Mouse (Mus musculus) stomach, embryonic 14.5 days (tissue): ENCODE measurements around the gene Rab5a. TPM values are rescaled to one million over a fixed set of nuclear protein-coding genes. Genes with fewer than 3 reads are reported as not detected.

ENCODE experiments used
- ATAC-seq: fragments of 200-750 bp; cut with Nextera tagmentation; 2 replicates; pipeline ENCODE4 v1.8.0; 2017; ENCODE audit warnings: low read depth, moderate TSS enrichment; ENCODE audit not compliant: insufficient number of reproducible peaks, insufficient read depth, low FRiP score
- H3K27ac ChIP-seq: fragments of 300-500 bp; sonication (generic); 2 replicates; pipeline ENCODE4 v1.5.1; 2014; ENCODE audit warnings: mild to moderate bottlenecking, low read length, moderate library complexity, mixed read lengths
- H3K27me3 ChIP-seq: fragments of 300-500 bp; sonication (generic); 2 replicates; pipeline ENCODE4 v1.6.1; 2014; ENCODE audit warnings: low read length, control low read depth, mixed read lengths; ENCODE audit not compliant: control insufficient read depth, insufficient read depth
- H3K36me3 ChIP-seq: fragments of 300-500 bp; sonication (generic); 2 replicates; pipeline ENCODE4 v1.6.1; 2014; ENCODE audit warnings: mild to moderate bottlenecking, control low read depth, low read length, moderate library complexity, mixed read lengths; ENCODE audit not compliant: control insufficient read depth, insufficient read depth
- H3K4me1 ChIP-seq: fragments of 300-500 bp; sonication (generic); 2 replicates; pipeline ENCODE4 v1.6.1; 2014; ENCODE audit warnings: low read length, control low read depth, mixed read lengths; ENCODE audit not compliant: control insufficient read depth, insufficient read depth
- H3K4me2 ChIP-seq: fragments of 300-500 bp; sonication (generic); replicated peaks from 2 replicates; pipeline ENCODE4 v1.6.1; 2014; ENCODE audit warnings: low read depth, low read length, control low read depth
- H3K4me3 ChIP-seq: fragments of 300-500 bp; sonication (generic); 2 replicates; pipeline ENCODE4 v1.5.1; 2014; ENCODE audit warnings: low read depth, low read length, control low read depth
- H3K9ac ChIP-seq: fragments of 300-500 bp; sonication (generic); replicated peaks from 2 replicates; pipeline ENCODE4 v1.6.1; 2014; ENCODE audit warnings: low read depth, mild to moderate bottlenecking, control low read depth, low read length, moderate library complexity, mixed read lengths
- H3K9me3 ChIP-seq: fragments of 300-500 bp; sonication (generic); 2 replicates; pipeline ENCODE4 v1.6.1; 2016; ENCODE audit warnings: low read depth, low read length, control low read depth; ENCODE audit not compliant: control insufficient read depth
- WGBS: fragments of 180-500 bp; shearing (Covaris S2); extraction: QIAGEN DNeasy Blood & Tissue Kit; methylation state at CpG from one replicate; pipeline ENCODE4 v1.1.7; 2014; 5-methylcytosine and 5-hydroxymethylcytosine counted together
- polyA plus RNA-seq: library from polyadenylated mRNA; unstranded; fragments of >200 nt; fragmentation: Nextera tagmentation; extraction: Ambion mirVana; gene quantifications from 2 replicates; pipeline ENCODE4 v1.2.1, GENCODE M21; 2014

The Rab5a gene
- polyA plus RNA-seq, 1 experiment from 2014 or later, result 74.1 TPM

GRCm38 (mm10) chr17:53479604-53480041 is 589 bp downstream of the Rab5a start:
- under 1% methylated on average over 33 of the region's 33 CpGs for WGBS
- H3K4me2 ChIP-seq, result peak overlapping the region; percentile 78
- H3K36me3 ChIP-seq, result 0 out of 2 replicates have a peak, but pooled peaks cover 6% of the 10 kb centered on the region

DNA sequence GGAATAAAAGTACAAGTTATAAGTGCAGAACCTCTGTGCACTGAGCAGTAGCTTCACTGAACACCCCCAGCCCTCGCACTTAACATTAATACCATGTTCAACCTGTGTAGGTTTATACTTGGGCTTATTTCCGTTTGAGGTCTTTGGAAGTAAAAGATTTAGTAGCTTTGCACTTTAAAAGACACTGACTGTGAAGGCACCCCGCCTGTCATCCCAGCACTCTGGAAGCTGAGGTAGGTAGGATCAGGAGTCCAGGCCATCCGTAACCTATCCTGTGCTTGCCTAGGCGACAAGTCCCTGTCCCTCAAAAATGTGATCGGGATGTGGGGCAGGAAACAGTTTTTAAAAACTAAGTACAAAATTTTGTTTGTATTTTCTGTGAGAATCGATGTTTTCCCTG is 1.4 kb downstream of the Rab5a start:
- Histone ChIP-seq H3K4me1 (peaks cover 10% of the 10 kb centered on the region; the same call in 1 of the 2 replicates), H3K4me3 (peak overlapping the region; percentile 95), H3K27ac (no peak overlapping the region), H3K4me2 (peak overlapping the region; percentile 78), H3K27me3 (no peaks in the 10 kb centered on the region), H3K9ac (peak overlapping the region; percentile 92), H3K36me3 (peaks cover 9% of the 10 kb centered on the region; the same call in 1 of the 2 replicates), H3K9me3 (no peaks in the 10 kb centered on the region)
- ATAC-seq, result no peak
- WGBS, result 43% methylated on average over 7 of the region's 7 CpGs

More at GRCm38 (mm10) chr17:53479604-53480041, 589 bp downstream of the Rab5a start:
- Histone ChIP-seq H3K4me3 (peak overlapping the region; percentile 95), H3K9me3 (no peaks in the 10 kb centered on the region), H3K27me3 (no peaks in the 10 kb centered on the region), H3K4me1 (peaks cover 10% of the 10 kb centered on the region; the same call in 1 of the 2 replicates), H3K9ac (peak overlapping the region; percentile 92), H3K27ac (peak overlapping the region; percentile 99)
- peak; percentile 35 for ATAC-seq

DNA sequence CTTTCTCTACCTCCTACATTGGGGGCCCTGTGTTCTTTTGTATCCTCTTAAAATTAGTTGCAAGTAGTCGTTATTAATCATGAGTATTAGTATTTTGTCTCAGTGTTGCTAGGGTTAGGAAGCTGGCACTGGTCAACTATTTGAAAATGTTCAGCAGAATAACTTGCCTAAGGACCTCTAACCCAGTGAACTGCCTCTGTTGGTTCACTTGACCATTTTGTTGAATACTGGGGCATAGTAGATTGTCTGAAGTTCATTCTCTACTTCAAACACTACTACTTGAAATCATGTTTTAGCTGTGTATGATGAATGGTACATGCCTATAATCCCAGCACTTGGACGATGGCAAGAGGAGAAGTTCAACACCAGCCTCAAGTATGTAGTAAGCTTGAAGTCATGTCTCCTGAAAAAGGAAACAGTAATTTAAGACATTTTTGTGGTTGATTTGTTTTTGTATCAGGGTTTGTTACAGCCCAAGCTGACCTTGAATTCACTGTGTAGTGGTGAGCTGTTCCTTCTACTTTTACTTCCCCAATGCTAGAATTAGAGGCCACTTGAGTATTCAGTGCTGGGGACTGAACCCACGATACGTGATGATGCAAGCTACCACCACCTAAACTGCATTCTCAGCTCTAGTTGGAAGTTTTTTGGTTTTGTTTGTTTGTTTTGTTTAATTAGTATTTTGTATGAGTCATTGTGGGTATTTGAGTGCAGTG is 9.4 kb downstream of the Rab5a start:
- H3K27me3 ChIP-seq, result no peaks in the 10 kb centered on the region
- no peak overlapping the region for H3K4me2 ChIP-seq
- H3K4me3 ChIP-seq, result no peak overlapping the region
- H3K27ac ChIP-seq, result no peak overlapping the region
- H3K36me3 ChIP-seq, result peaks cover 14% of the 10 kb centered on the region
- H3K9ac ChIP-seq, result no peak overlapping the region
- no peaks in the 10 kb centered on the region for H3K4me1 ChIP-seq
- ATAC-seq, result no peak
- WGBS, result 95% methylated on average over 4 of the region's 4 CpGs
- H3K9me3 ChIP-seq, result no peaks in the 10 kb centered on the region

GRCm38 (mm10) chr17:53489007-53489378 is 10.0 kb downstream of the Rab5a start:
- Histone ChIP-seq H3K27me3 (no peaks in the 10 kb centered on the region), H3K4me2 (no peak overlapping the region), H3K9ac (no peak overlapping the region), H3K36me3 (peaks cover 16% of the 10 kb centered on the region), H3K4me3 (no peak overlapping the region), H3K9me3 (no peaks in the 10 kb centered on the region), H3K27ac (no peak overlapping the region), H3K4me1 (no peaks in the 10 kb centered on the region)
- ATAC-seq, result no peak
- 88% methylated on average over 1 of the region's 1 CpGs for WGBS

- H3K4me3 ChIP-seq, result no peak overlapping the region
- no peaks in the 10 kb centered on the region for H3K4me1 ChIP-seq
- no peak overlapping the region for H3K27ac ChIP-seq
- H3K36me3 ChIP-seq, result peaks cover 27% of the 10 kb centered on the region
- ATAC-seq, result no peak
- H3K27me3 ChIP-seq, result no peaks in the 10 kb centered on the region
- H3K9ac ChIP-seq, result no peak overlapping the region
- no peaks in the 10 kb centered on the region for H3K9me3 ChIP-seq
- no peak overlapping the region for H3K4me2 ChIP-seq
- 97% methylated on average over 2 of the region's 2 CpGs for WGBS
Observed at GRCm38 (mm10) chr17:53502966-53503365, 23.9 kb downstream of the Rab5a start.

GRCm38 (mm10) chr17:53512311-53512951 is 33.4 kb downstream of the Rab5a start:
- Histone ChIP-seq H3K9me3 (no peaks in the 10 kb centered on the region), H3K27ac (no peak overlapping the region), H3K36me3 (no peaks in the 10 kb centered on the region), H3K27me3 (no peaks in the 10 kb centered on the region), H3K4me2 (no peak overlapping the region), H3K4me1 (no peaks in the 10 kb centered on the region), H3K4me3 (no peak overlapping the region), H3K9ac (no peak overlapping the region)
- 87% methylated on average over 2 of the region's 2 CpGs for WGBS
- no peak for ATAC-seq

DNA sequence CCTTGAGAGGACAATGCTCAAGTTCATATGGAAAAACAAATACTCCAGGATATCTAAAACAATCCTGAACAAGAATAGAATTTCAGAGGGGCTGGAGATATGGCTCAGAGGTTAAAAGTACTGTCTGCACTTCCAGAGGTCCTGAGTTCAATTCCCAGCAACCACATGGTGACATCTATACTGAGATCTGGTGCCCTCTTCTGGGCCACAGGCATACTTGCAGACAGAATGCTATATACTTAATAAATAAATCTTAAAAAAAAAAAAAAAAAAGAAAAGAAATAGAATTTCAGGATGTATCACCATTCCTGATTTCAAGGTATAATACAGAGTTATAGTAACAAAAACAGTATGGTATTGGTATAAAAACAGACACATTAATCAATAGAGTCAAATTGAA is 40.3 kb downstream of the Rab5a start:
- H3K9ac ChIP-seq, result no peak overlapping the region
- ATAC-seq, result no peak

DNA sequence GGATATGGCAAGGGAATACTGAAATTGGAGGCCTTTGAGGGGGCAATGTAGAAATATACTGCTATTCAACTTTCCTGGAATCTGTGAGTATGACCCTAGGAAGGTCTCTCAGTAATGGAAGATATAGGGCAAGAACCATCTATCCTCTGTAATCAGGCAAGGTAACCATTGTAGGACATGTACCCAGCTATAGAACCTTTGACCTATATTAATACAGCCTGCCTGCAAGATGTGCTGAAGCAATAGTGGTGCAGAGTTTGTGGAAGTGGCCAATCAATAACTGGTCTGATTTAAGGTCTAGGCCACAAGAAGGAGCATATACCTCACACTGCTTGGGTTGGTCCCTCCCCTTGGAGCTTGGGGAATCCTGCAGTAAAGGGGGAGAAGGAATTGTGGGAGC is 41.5 kb downstream of the Rab5a start:
- Histone ChIP-seq H3K9me3 (no peaks in the 10 kb centered on the region), H3K4me2 (no peak overlapping the region), H3K9ac (no peak overlapping the region), H3K36me3 (no peaks in the 10 kb centered on the region), H3K4me3 (no peak overlapping the region), H3K4me1 (no peaks in the 10 kb centered on the region), H3K27me3 (no peaks in the 10 kb centered on the region), H3K27ac (no peak overlapping the region)
- ATAC-seq, result no peak

More for the DNA sequence above, 40.3 kb downstream of the Rab5a start:
- Histone ChIP-seq H3K4me2 (no peak overlapping the region), H3K4me1 (no peaks in the 10 kb centered on the region), H3K9me3 (no peaks in the 10 kb centered on the region), H3K27me3 (no peaks in the 10 kb centered on the region), H3K4me3 (no peak overlapping the region), H3K36me3 (no peaks in the 10 kb centered on the region), H3K27ac (no peak overlapping the region)
